14 mouse cellular contexts compared by ENCODE assay signal in genomic region chr14:4821950-4822349, GRCm38 (mm10). TPM values are rescaled to one million over a fixed set of nuclear protein-coding genes. Genes with fewer than 3 reads are reported as not detected.
"Had no signal": no experiment of that assay in that cellular context is flagged by ENCODE, and none has a peak within 500 bp of the region (broad histone marks: within the 10 kb centered on the region; RNA-seq: fewer than 3 reads in every experiment).

No protein-coding gene starts in this region.

RNA-seq across cellular contexts. Expression of gene Gm3269, which starts 16.0 kb away (rescaled TPM):
- total RNA-seq: gastrocnemius, adult 2 months; gastrocnemius, postnatal 36 days; granulocyte monocyte progenitor cell, adult 5-6 weeks; heart, adult 2 months; heart, postnatal 14 days; heart, postnatal 36 days; hematopoietic stem cell, adult 5-6 weeks; hindbrain, postnatal 0 days; layer of hippocampus, adult 2 months; layer of hippocampus, postnatal 10 days; layer of hippocampus, postnatal 25 days; left cerebral cortex, adult 2 months; left cerebral cortex, postnatal 14 days; left cerebral cortex, postnatal 36 days had no signal

RNA-seq across cellular contexts. Expression of gene Gm3264, which starts 33.4 kb away (rescaled TPM):
- total RNA-seq: granulocyte monocyte progenitor cell, adult 5-6 weeks; hematopoietic stem cell, adult 5-6 weeks; hindbrain, postnatal 0 days had no signal

RNA-seq across cellular contexts. Expression of gene Gm9602, which starts 45.8 kb away (rescaled TPM):
- total RNA-seq: gastrocnemius, adult 2 months; gastrocnemius, postnatal 36 days; granulocyte monocyte progenitor cell, adult 5-6 weeks; heart, adult 2 months; heart, postnatal 14 days; heart, postnatal 36 days; hematopoietic stem cell, adult 5-6 weeks; hindbrain, postnatal 0 days; layer of hippocampus, adult 2 months; layer of hippocampus, postnatal 10 days; layer of hippocampus, postnatal 25 days; left cerebral cortex, adult 2 months; left cerebral cortex, postnatal 14 days; left cerebral cortex, postnatal 36 days had no signal
